ENCODE assay signal across 8 mouse cellular contexts in the genomic region with DNA sequence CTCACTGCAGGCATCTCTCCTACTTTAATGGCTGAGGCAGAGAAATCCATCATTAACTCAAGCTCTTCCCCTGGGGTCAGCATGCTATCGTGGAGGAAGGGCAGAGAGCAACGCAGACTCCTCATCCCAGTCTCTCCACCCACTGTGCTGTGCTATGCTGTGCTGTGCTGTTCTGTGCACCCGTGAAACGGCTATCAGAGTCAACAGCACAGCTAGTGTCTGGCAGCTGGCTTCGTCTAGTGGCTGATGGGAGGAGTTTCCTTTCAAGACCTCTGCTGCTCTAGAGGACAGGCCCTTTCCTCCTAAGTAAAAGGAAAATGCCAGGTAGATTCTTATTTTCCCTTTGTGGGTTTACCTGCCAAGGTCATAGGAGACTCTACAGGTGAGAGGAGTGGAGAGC. TPM values are rescaled to one million over a fixed set of nuclear protein-coding genes. Genes with fewer than 3 reads are reported as not detected.
A peak's percentile ranks its signal among the peaks of the same experiment; 100 is the strongest.
DNase-seq lines count a peak whose midpoint lies in the region; ATAC-seq and TF ChIP-seq lines count a peak whose summit lies in the region.

No protein-coding gene starts in this region.

- H3K27ac ChIP-seq in lung, embryonic 14.5 days (ENCODE audit: low read depth), result no peak overlapping the region; the same call in 1 of the 2 replicates
- H3K27ac ChIP-seq in heart, embryonic 12.5 days (ENCODE audit: poor library complexity, severe bottlenecking), result no peak overlapping the region

- no peaks in the 10 kb centered on the region for H3K36me3 ChIP-seq in lung, embryonic 14.5 days (ENCODE audit: insufficient read depth)
- H3K36me3 ChIP-seq in heart, embryonic 12.5 days, result no peaks in the 10 kb centered on the region

- H3K4me3 ChIP-seq in lung, embryonic 14.5 days (ENCODE audit: low read depth, low read length), result no peak overlapping the region
- no peak overlapping the region for H3K4me3 ChIP-seq in heart, embryonic 12.5 days

- peak; percentile 52; the same call in 1 of the 2 replicates for ATAC-seq in lung, embryonic 14.5 days (ENCODE audit: insufficient read depth)
- peak; percentile 34; the same call in 1 of the 2 replicates for ATAC-seq in heart, embryonic 12.5 days (ENCODE audit: insufficient number of reproducible peaks, low FRiP score)

- H3K9me3 ChIP-seq in lung, embryonic 14.5 days (ENCODE audit: low read depth, low read length), result no peaks in the 10 kb centered on the region
- no peaks in the 10 kb centered on the region for H3K9me3 ChIP-seq in heart, embryonic 12.5 days (replicated peaks)

- peak; percentile 53 for DNase-seq in lung, embryonic 14.5 days
- no peak for DNase-seq in lung, postnatal 25 days (ENCODE audit: low spot score)
- DNase-seq in kidney, postnatal 14 days, result peak; percentile 54
- peak; percentile 65 for DNase-seq in thymus, postnatal 0 days (ENCODE audit: low spot score)
- DNase-seq in spleen, adult 18-20 months, result no peak
- DNase-seq in gastrocnemius, postnatal 25 days, result no peak
- DNase-seq in gastrocnemius, postnatal 36 days, result no peak

- no peak for TF ChIP-seq CTCF in lung, embryonic 14.5 days (IDR thresholded peaks at IDR 0.05; ENCODE audit: low read depth)

- H3K4me2 ChIP-seq in lung, embryonic 14.5 days, result no peak overlapping the region
- no peak overlapping the region for H3K4me2 ChIP-seq in heart, embryonic 12.5 days

- no peaks in the 10 kb centered on the region for H3K27me3 ChIP-seq in lung, embryonic 14.5 days (ENCODE audit: insufficient read depth, low read length)
- no peaks in the 10 kb centered on the region for H3K27me3 ChIP-seq in heart, embryonic 12.5 days (replicated peaks)

- H3K4me1 ChIP-seq in lung, embryonic 14.5 days (ENCODE audit: insufficient read depth), result peaks cover 31% of the 10 kb centered on the region
- peaks cover 72% of the 10 kb centered on the region for H3K4me1 ChIP-seq in heart, embryonic 12.5 days (replicated peaks)

- H3K9ac ChIP-seq in lung, embryonic 14.5 days, result no peak overlapping the region
- no peak overlapping the region for H3K9ac ChIP-seq in heart, embryonic 12.5 days

- WGBS in lung, embryonic 14.5 days, result 14% methylated on average over 5 of the region's 5 CpGs
- WGBS in heart, embryonic 12.5 days, result 5% methylated on average over 5 of the region's 5 CpGs

- intact Hi-C loops in gastrocnemius, postnatal 36 days (cut with DNase I), result loop anchor here (5.0 kb wide), 1 partner anchor 35 kb away; no protein-coding TSS in a partner anchor

RNA-seq across cellular contexts. Expression of gene Spred2, which starts 38.6 kb away (rescaled TPM):
- 7.0 and 7.2 TPM in 2 replicates for polyA plus RNA-seq in lung, embryonic 14.5 days (2014; fragmentation: Nextera tagmentation; extraction: Ambion mirVana)
- 5.2 and 5.5 TPM in 2 replicates for polyA plus RNA-seq in heart, embryonic 12.5 days (2016; fragmentation: Nextera tagmentation; extraction: Ambion mirVana)
- polyA plus RNA-seq in thymus, postnatal 0 days (2015; fragmentation: Nextera tagmentation; extraction: Ambion mirVana), result 5.5 and 6.4 TPM in 2 replicates
- 1 to 10 TPM; 7.2 to 7.6 TPM for total RNA-seq in gastrocnemius, postnatal 25 days (2021)
- total RNA-seq in gastrocnemius, postnatal 36 days (2021), result 1 to 10 TPM; 6.1 to 7.1 TPM

Comparison
In these comparisons a context has a peak if more than half of its experiments do, and no peak if none do; other contexts are left out.
1. DNase-seq: peak in lung, embryonic 14.5 days (single experiment), kidney, postnatal 14 days (single experiment) and thymus, postnatal 0 days (single experiment); none in lung, postnatal 25 days (single experiment), spleen, adult 18-20 months (0 of 2), gastrocnemius, postnatal 25 days (single experiment) and gastrocnemius, postnatal 36 days (0 of 2).